Mouse (Mus musculus): ENCODE data around the gene Dicer1.
"Not testable (repeated sequence)": the region's sequence is repeated elsewhere in the genome, so short reads cannot be mapped to it uniquely, and the experiment has no call there.

Gene Dicer1

DNA sequence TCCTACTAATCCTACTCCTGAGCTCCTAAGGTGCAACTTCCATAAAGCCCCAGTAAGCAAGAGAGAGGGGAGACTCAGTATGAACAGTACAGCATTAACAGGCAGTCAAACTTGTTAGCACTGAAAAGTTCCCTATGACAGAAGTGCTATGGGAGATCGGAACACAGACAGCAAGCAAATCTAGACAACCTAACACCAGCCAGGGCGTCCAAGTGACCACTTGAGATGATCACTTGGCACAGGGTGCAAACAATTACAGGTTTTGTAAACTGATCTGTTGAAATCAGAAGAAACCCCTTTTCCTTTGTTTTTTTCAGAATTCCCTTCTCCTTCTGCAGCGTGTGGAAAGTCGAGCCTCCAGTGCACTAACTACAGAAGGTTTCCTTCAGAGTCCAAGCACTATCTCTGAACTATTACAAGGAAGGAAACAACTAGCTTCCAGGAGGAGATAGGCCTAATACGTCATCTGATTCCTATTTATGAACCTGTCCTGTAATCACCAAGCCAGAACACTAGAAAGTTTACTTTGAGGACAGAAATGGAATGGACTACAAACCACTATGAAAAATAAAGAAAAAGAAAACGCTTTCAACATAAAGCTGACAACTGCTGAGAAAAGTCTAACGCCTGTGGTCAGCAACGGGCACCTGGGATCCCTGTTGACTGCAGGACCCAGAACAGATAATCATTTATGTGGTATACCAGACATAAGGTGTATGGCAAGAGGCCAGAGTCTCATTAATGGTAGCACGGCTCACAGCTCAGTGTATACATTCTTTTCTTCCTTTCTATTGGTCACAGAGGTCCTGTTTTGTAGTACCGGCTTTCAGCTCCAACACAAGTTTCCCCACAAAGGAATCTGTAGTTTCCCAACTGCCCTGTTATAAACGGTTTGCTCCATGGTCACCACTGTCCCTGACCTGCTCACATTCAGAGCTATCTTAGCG, 10.6 kb downstream of the Dicer1 start:
- no peak for DNase-seq (ENCODE audit: low spot score)

DNA sequence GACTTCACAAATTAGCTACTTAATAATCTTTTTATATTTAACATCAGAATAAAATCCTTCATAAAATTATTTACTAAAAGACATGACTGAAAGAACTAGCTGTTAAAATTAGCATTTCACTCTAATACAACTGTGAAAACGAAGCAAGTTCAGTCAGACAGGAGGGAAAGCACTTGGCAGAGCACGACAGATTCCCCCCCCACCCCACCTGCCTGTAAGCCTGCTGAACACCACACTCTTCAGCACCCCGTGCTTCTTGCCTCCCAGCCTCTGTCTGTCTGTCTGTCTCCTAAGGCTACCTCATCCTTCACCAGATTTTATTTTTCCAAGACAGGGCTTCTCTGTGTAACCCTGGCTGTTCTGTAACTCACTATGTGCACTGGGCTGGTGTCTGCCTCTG, 12.8 kb downstream of the Dicer1 start:
- DNase-seq (ENCODE audit: low spot score), result no peak

DNA sequence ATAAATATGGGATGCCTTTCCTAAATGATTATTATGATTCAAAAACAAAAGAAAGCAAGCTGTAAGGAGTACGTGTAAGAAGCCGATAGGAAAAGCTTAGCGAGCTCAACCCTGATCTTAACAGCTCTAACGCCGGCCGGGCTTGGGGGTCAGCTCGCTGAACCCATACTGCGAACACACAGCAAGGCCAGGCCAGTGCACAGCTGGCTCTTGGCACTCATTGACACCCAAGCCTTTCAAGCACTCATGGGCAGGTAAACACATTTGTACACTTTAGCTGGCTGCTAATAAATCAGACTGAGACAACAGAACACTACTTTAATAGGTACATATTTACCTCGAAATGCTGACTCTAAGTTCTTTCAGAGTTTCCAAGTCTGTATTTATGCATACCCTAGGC, 13.3 kb downstream of the Dicer1 start:
- DNase-seq (ENCODE audit: low spot score), result no peak

DNA sequence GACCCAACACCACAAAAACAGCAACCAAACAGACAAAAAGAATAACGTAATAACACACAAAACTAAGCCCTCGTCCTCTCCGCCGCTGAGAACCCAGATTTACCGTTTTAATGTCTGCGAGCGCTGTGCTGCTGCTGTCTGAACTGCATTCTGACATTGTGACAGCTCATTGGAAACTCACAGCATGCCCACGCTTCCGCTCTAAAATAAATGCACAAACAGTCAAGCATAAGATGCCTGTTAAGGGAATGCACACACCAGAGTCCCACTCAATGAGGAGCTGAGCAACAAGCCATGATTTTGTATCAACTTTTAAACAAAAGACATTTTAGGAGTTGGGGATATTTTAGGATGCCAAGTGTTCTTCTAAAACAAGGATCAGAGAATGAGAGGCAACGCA, 14.1 kb downstream of the Dicer1 start:
- DNase-seq (ENCODE audit: low spot score), result no peak

DNA sequence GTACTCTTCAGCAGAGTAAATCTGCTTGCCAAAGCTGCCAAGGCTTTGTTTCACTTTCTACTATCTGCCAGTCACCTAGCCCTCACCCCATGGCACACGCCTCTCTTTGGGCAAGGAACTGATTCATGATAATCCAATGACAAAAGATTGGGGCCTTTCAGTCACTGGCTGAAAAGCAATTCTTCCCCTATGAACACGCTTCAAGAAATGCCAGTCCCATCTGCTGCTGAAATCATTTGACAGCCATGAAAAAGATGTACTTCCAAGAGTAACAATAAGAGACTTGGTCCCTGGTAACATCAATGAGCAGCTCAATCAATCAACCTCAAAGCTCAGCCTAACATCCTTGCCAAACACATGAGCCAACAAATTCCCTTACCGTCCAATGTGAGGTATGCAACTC, 15.8 kb downstream of the Dicer1 start:
- no peak for DNase-seq (ENCODE audit: low spot score)

DNA sequence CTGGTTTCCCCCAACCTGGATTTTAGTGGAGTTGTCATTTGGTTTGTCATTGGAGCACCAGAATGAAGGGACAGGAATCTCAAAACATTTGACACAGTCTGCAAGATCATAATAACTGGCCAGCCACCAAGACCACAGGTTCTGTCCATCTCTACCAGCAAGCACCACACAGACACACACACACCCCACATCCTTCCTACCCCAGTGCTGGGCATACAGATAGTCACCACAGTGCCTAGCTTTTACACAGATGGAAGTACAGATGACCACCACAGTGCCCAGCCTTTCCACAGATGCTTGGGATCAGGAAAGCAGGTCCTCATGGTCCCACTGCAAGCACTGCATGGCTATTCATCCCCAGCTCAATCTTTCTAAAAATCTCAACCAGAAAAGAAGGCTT, 18.6 kb downstream of the Dicer1 start:
- DNase-seq (ENCODE audit: low spot score), result no peak

DNA sequence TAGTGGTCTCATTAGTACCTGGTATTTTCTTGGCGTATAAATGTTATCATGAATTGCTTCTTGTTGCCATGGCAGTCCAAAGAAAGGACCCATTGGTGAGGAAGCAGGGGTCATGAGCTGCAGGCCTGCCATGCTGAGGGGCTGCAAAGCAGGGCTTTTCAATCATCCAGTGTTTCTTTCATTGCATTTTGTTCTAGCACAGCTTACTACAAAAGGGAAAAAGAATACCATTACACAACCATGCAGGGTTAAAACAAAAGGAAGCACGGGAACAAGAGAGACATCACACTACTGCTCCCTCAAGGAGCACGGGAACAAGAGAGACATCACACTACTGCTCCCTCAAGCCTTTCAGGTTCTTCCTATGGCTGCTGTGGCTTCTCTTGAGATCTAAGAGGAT, 20.0 kb downstream of the Dicer1 start:
- DNase-seq (ENCODE audit: low spot score), result no peak

DNA sequence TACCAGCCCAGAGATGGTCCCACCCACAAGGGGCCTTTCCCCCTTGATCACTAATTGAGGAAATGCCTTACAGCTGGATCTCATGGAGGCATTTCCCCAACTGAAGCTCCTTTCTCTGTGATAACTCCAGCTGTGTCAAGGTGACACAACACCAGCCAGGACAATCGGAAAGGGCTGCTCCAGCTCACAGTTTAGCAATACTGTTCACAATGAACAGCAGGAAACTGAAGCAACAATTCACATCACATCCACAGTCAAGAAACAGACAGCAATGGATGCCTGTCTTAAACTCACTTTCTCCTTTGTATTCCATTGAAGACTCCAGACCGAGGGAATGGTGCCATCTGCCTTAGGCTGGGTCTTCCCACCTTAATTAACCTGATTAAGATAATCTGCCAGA, 25.3 kb downstream of the Dicer1 start:
- not testable (repeated sequence) for DNase-seq (ENCODE audit: low spot score)

DNA sequence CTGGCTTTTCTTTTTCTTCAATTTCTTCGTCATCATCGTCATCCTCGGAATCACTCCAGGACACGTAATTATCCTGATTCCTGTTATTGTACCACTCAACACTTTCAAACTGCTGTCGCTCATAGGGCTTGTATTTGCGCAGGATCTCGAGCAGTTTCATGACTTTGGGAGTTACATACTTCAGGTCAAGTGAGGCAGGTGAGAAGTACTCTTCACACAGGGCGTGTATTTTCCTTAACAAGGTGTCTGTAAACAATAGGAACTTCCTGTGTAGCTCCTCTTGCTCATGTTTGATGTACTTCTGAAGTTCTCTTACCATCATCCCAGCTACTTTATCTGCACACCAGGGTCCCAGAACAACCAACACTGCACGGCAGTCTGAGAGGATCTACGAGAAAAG, 29.7 kb downstream of the Dicer1 start:
- no peak for DNase-seq (ENCODE audit: low spot score)

DNA sequence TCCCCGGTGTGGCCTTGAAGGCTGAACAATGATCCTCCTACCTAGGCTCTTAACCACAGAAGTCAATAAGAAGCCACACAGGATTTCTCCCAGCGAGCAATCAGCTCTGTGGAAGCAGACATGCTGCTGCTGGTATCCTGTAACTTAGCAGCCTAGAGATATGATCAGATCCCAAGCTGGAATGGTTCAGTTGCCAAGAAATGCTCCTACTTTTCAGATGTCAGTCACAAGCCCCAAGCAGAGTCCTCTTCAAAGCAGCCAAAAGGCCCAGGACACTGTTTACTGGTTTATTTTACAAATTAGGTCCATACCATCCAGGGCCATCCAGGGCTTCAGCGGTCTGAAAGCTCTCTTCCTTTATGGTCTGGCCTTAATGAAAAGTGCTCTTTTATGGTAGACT, 30.7 kb downstream of the Dicer1 start:
- no peak for DNase-seq (ENCODE audit: low spot score)

DNA sequence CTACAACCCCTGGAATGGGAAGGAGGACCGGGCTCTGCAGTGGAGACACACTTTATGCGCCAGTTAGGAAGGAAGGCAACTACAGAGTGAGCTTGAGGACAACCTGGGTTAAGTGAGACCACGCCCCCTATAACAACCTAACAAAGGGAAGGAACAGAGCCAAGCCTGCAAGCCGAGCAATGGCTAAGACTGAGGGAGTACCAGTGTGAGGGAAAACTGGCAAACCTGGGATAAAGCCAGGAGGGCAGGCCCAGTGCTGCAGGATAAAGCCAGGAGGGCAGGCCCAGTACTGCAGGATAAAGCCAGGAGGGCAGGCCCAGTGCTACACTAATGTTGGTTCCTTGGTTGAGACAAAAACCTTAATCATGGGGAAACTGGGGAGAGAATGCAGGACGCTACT, 32.8 kb downstream of the Dicer1 start:
- no peak for DNase-seq (ENCODE audit: low spot score)

DNA sequence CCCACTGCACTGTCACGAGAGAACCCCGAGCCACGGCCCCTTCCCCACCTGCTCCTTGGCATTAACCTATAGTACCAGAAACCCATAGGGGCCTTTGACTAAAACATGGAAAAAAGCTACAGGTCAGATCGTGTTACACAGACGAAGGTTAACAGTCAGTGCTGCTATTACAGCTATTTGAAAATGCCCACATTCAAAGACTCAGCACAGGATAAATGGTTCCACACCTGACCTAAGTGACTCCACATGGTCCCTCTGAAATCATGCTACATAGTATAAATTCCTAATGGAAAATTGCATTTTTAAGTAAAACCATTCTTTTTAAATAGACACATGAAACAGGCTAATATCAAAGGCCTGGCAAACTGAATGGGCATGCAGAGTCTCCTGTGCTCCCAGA, 35.3 kb downstream of the Dicer1 start:
- DNase-seq (ENCODE audit: low spot score), result no peak

DNA sequence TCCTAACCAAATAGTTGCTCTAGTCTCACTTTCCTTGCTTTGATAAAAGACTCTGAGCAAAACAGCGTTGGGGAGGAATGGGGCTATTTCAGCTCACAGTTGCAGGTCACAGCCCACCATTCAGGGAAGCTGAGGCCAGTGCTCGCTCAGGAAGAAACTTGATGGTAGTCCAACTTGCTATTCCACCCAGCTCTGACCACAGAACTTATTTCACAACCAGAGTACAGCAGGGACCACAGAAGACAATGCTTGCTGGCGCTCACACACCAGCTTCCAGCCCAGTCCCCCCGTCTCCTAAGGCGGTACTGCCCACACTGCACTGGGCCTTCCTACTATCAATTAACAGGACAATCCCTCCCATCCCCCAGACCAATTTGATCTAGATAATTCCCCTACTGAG, 36.3 kb downstream of the Dicer1 start:
- no peak for DNase-seq (ENCODE audit: low spot score)

DNA sequence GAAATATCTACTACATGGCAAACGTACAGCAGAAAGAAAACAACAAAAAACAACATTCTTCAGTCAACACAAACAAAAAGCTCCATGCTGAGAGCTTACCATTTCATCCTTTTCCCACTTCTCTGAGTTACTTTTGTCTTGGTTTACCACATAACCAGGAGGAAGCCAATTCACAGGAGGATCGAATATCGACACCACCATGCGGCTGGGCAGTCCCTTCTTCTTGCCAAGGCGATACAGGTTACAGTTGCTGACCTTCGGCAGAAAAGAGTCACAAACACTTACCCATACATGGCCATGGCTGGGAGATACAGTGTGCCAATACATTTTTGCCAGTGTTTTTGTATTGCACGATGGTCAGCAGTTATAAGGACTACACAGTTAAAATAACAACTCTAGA, 51.5 kb downstream of the Dicer1 start:
- no peak for DNase-seq (ENCODE audit: low spot score)

DNA sequence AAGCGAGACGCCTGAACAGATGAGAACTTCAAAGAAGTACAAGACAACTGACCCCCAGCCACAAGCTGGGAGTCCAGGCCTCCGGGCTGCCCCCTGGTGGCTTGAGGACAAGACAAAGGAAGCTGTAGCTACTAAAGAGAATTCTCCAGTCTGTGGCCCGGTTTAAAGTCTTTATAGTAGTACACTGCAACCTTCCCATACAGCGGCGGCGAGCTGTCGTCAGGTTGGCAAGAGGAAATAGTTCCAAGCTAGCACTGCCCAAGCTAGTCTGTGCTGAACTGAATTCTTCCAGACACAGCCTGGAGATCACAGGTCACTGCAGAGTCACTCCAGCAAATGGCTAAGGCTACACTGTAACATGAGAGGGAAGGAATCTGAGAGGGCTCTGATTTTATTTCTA, 52.0 kb downstream of the Dicer1 start:
- DNase-seq (ENCODE audit: low spot score), result peak; percentile 23

DNA sequence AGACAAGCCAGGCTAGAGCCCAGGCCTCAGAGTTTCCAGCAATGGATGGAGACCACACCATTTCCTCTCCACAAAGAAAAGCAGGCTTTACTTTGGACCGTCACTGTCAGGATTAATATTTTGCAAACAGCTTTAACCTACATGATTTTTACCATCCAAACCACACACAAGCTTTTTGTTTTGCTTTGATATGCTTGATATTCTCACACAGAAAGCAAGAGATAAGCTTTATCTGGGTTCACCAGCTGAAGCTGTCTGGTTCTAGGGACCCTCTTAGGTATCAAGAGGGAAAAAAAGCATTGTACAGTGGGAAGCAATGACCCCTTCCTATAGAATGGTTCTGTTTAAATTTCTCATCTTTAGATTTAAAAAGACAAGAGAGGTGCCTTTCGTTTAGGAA, 56.2 kb downstream of the Dicer1 start:
- DNase-seq (ENCODE audit: low spot score), result no peak

DNA sequence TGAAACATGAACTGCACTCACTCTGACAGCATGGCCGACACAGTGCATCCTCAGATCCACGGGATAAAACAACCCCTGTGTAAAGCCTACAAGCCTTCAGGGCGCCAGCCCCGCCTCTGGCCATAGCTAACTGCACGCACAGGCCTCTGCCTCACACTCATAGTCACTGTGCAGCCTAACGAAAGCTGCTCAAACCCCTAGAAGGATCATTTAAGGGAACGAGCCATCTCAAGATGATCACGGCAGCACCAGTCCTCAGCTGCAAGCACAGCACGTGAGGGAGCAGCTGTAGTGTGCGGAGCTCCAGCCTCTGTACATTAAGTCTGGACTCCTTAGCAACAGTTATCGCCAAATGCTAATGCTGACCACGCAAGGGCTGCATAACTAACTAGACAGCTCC, 58.9 kb downstream of the Dicer1 start:
- no peak for DNase-seq (ENCODE audit: low spot score)

DNA sequence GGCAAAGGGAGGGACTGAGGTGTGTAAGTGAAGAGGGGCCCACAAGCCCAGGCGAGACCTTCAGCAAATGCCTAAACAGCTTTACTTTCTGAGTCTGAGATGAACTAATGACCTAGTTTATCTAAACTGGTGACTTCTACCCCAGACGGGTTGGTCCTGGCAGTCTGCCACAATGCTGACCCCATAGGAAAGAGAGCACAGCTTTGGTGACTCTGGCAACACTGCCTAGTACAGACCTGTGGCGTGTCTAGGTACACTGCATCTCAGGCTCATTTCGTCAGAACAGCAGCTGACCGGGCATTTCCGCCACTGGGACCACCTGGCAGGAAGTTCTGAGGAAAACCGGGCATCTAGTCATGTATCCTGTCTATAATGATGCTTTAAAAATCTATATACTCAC, 61.3 kb downstream of the Dicer1 start:
- no peak for DNase-seq (ENCODE audit: low spot score)

DNA sequence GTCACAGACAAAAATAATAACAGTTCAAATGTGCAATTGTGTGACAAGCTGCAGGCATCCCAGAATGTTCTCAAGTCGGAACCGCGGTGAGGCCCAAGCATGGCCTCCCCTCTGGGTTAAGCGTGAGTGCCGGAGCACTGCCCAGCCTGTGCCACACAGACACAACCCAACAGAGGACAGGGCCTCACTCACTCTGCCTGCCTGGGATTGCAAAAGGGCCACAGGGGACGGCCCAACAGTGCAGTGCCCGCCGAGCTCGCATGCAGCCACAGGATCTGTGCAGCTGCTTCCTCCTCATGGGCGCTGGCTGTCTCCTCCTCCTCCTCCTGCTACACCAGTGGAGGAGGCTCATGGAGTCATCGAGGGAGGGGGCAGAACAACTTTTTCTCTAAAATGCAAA, 62.9 kb downstream of the Dicer1 start:
- no peak for DNase-seq (ENCODE audit: low spot score)

DNA sequence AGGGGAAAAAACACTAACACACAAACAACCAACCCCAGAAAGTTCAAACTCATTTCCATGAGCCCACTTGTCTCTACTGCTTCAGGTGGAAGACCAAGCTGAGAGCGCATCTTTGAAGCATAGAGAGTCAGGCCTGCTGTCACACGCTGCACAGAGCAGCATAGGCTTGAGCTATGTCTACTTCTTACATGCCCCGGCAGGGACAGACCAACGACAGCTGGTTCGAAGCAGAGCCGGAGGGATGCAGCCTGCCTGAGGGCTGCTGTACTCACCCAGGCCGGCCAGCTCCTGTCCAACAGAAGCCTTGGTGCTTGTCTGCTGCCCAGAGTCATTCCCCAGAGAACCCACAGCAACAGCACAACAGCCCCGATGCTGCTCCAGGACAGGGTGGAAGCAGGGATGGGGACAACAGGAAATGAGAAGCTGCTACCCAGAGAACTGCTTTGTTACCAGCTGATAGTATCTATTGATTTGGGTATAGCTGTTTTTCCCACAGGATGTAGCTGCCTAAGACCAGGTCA, 67.3 kb downstream of the Dicer1 start:
- no peak for DNase-seq (ENCODE audit: low spot score)

DNA sequence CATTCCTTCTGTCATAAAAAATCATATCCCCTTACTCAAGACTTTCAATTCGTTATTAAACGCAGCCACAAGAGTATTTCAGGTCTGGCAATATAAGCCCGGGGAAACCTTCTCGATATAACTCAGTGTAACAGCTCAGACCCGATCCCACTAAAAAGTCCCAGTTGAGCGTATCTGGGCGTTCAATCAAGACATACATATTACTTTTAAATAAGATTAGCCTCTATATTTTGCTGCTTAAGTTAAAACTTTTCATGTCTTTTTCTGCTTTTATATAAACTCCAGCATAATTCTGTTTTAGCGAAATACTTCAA, 72.0 kb downstream of the Dicer1 start:
- DNase-seq (ENCODE audit: low spot score), result no peak

DNA sequence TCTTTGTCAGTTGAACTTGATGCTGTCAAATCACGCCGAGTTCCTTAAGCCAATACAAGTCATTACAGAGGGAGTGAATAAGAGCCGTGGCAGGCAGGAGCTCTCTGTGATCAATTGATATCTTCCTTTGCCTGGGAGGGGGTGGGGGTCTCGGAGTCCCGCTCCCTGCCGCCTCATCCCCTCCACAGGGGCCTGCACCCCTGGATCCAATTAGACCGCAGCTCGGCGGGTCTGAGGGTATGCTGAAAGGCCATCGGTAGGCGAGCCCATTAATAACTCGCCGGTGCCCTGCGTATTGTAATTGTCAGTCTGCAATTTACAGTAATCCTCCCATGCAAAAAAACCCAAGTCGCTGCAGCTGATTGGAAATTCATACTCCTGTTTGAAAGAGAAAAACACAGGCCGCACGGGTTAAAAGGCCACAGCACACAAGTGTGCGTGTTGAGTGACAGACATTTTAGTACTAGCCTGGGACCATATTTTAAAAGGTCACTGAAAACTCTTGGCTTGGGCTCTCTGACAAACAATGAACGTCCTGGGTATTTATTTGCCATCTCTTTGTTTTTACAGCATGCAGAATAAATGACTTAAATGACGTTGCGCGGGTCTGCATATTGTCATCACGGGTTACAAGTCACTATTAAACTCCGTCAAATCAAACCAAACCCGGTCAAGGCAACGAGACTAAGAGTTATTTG, 72.5 kb downstream of the Dicer1 start:
- no peak for DNase-seq (ENCODE audit: low spot score)

DNA sequence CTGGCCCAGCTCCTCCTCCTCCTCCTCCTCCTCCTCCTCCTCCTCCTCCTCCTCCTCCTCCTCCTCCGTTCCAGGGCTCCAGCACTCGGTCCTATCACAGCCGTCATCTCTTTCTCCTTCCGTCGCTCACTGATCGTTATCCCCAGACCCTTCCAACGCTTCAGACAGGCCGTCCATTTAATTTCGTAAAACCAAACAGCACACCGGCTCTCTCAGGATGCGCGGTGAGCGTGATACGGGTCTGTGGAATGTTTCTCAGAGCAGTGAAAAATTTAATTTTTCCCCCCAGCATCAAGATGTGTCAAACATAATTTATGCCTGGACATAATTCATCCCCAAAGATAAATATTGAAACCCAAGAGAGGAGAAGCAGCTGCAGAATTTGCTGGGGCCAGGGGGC, 73.3 kb downstream of the Dicer1 start:
- no peak for DNase-seq (ENCODE audit: low spot score)

All from testis, postnatal 14 days (tissue).